Comparison of ENCODE assay signal across 22 mouse cellular contexts in genomic region chr6:109387212-109387611, GRCm38 (mm10).
DNase-seq lines count a peak whose midpoint lies in the region; ATAC-seq lines count a peak whose summit lies in the region.
"Had no signal": no experiment of that assay in that cellular context is flagged by ENCODE, and none has a peak within 500 bp of the region (broad histone marks: within the 10 kb centered on the region; RNA-seq: fewer than 3 reads in every experiment).

No protein-coding gene starts in this region.

- peak; percentile 55; the same call in 1 of the 2 replicates for ATAC-seq in embryonic facial prominence, embryonic 14.5 days (ENCODE audit: low read depth)
- no peak for ATAC-seq in midbrain, embryonic 14.5 days (ENCODE audit: low FRiP score, low TSS enrichment)
- ATAC-seq in midbrain, embryonic 13.5 days, result no peak
- ATAC-seq in forebrain, embryonic 15.5 days (replicated peaks), result peak; percentile 72
- ATAC-seq: activated CD4-positive, CD25-positive, alpha-beta regulatory T cell, adult 4 months; intestine, embryonic 15.5 days; Patski had no signal

- H3K36me3 ChIP-seq in embryonic facial prominence, embryonic 14.5 days (ENCODE audit: control insufficient read depth, insufficient read depth, low read length), result no peaks in the 10 kb centered on the region
- no peaks in the 10 kb centered on the region for H3K36me3 ChIP-seq in embryonic facial prominence, embryonic 10.5 days (replicated peaks)
- H3K36me3 ChIP-seq in midbrain, embryonic 14.5 days (ENCODE audit: control insufficient read depth, insufficient read depth, low read length), result no peaks in the 10 kb centered on the region
- no peaks in the 10 kb centered on the region for H3K36me3 ChIP-seq in midbrain, embryonic 13.5 days
- H3K36me3 ChIP-seq in forebrain, embryonic 15.5 days, result no peaks in the 10 kb centered on the region
- H3K36me3 ChIP-seq: embryonic facial prominence, embryonic 15.5 days; heart, embryonic 13.5 days; hindbrain, embryonic 12.5 days; intestine, embryonic 15.5 days had no signal

- H3K27me3 ChIP-seq in embryonic facial prominence, embryonic 14.5 days (replicated peaks; ENCODE audit: control insufficient read depth, insufficient read depth, low read length), result no peaks in the 10 kb centered on the region
- no peaks in the 10 kb centered on the region for H3K27me3 ChIP-seq in embryonic facial prominence, embryonic 10.5 days (replicated peaks; ENCODE audit: low read depth, poor library complexity, severe bottlenecking)
- H3K27me3 ChIP-seq in midbrain, embryonic 14.5 days (ENCODE audit: control insufficient read depth, insufficient read depth, low read length), result no peaks in the 10 kb centered on the region
- no peaks in the 10 kb centered on the region for H3K27me3 ChIP-seq in midbrain, embryonic 13.5 days
- H3K27me3 ChIP-seq in forebrain, embryonic 15.5 days, result no peaks in the 10 kb centered on the region
- H3K27me3 ChIP-seq: embryonic facial prominence, embryonic 15.5 days; heart, embryonic 13.5 days; hindbrain, embryonic 12.5 days; intestine, embryonic 15.5 days; Patski had no signal

- DNase-seq in embryonic facial prominence, embryonic 14.5 days (ENCODE audit: low spot score), result peak; percentile 49
- no peak for DNase-seq in embryonic facial prominence, embryonic 10.5 days (ENCODE audit: low spot score)
- peak; percentile 10 for DNase-seq in midbrain, embryonic 14.5 days
- peak; percentile 8 for DNase-seq in brain, adult 2 months (ENCODE audit: low read depth, low spot score)
- DNase-seq in layer of hippocampus, postnatal 10 days (ENCODE audit: low spot score in 2 of 2), result no peak
- no peak for DNase-seq in right cerebral cortex, postnatal 25 days
- DNase-seq: adrenal gland, postnatal 14 days; cerebellum, adult 11 months; cerebellum, adult 8-10 months; cerebellum, postnatal 36 days; gastrocnemius, postnatal 36 days; heart, adult 11 months; heart, postnatal 4 days; kidney, adult 18-20 months had no signal

- H3K4me2 ChIP-seq in embryonic facial prominence, embryonic 14.5 days (ENCODE audit: low read depth, low read length), result no peak overlapping the region
- no peak overlapping the region for H3K4me2 ChIP-seq in midbrain, embryonic 14.5 days (ENCODE audit: low read length)
- no peak overlapping the region for H3K4me2 ChIP-seq in midbrain, embryonic 13.5 days (replicated peaks)
- H3K4me2 ChIP-seq in forebrain, embryonic 15.5 days (replicated peaks), result no peak overlapping the region
- H3K4me2 ChIP-seq: embryonic facial prominence, embryonic 15.5 days; heart, embryonic 13.5 days; hindbrain, embryonic 12.5 days; intestine, embryonic 15.5 days had no signal

- no peak overlapping the region for H3K27ac ChIP-seq in embryonic facial prominence, embryonic 14.5 days (replicated peaks; ENCODE audit: low read depth, low read length)
- H3K27ac ChIP-seq in embryonic facial prominence, embryonic 10.5 days (replicated peaks), result no peak overlapping the region
- no peak overlapping the region for H3K27ac ChIP-seq in midbrain, embryonic 14.5 days (replicated peaks; ENCODE audit: low read depth, low read length)
- H3K27ac ChIP-seq in midbrain, embryonic 13.5 days, result no peak overlapping the region
- H3K27ac ChIP-seq in forebrain, embryonic 15.5 days (replicated peaks), result no peak overlapping the region
- H3K27ac ChIP-seq: embryonic facial prominence, embryonic 15.5 days; heart, embryonic 13.5 days; hindbrain, embryonic 12.5 days; intestine, embryonic 15.5 days had no signal

- WGBS in embryonic facial prominence, embryonic 14.5 days, result 31% methylated on average over 3 of the region's 3 CpGs
- 57% methylated on average over 3 of the region's 3 CpGs for WGBS in embryonic facial prominence, embryonic 10.5 days
- 72% methylated on average over 3 of the region's 3 CpGs for WGBS in midbrain, embryonic 14.5 days
- WGBS in midbrain, embryonic 13.5 days, result 67% methylated on average over 3 of the region's 3 CpGs
- WGBS in forebrain, embryonic 15.5 days, result 13% methylated on average over 3 of the region's 3 CpGs

- no peak overlapping the region for H3K4me3 ChIP-seq in embryonic facial prominence, embryonic 14.5 days (ENCODE audit: low read depth, low read length)
- no peak overlapping the region for H3K4me3 ChIP-seq in embryonic facial prominence, embryonic 10.5 days
- no peak overlapping the region for H3K4me3 ChIP-seq in midbrain, embryonic 14.5 days (replicated peaks; ENCODE audit: low read depth, low read length)
- no peak overlapping the region for H3K4me3 ChIP-seq in midbrain, embryonic 13.5 days (replicated peaks)
- no peak overlapping the region for H3K4me3 ChIP-seq in forebrain, embryonic 15.5 days
- H3K4me3 ChIP-seq: embryonic facial prominence, embryonic 15.5 days; heart, embryonic 13.5 days; hindbrain, embryonic 12.5 days; intestine, embryonic 15.5 days had no signal

- H3K9ac ChIP-seq in embryonic facial prominence, embryonic 14.5 days (ENCODE audit: low read depth, low read length), result no peak overlapping the region
- H3K9ac ChIP-seq in midbrain, embryonic 14.5 days (replicated peaks; ENCODE audit: low read length), result no peak overlapping the region
- H3K9ac ChIP-seq in midbrain, embryonic 13.5 days (replicated peaks), result no peak overlapping the region
- H3K9ac ChIP-seq in forebrain, embryonic 15.5 days (replicated peaks), result no peak overlapping the region
- H3K9ac ChIP-seq: embryonic facial prominence, embryonic 15.5 days; heart, embryonic 13.5 days; hindbrain, embryonic 12.5 days; intestine, embryonic 15.5 days had no signal

- H3K9me3 ChIP-seq in embryonic facial prominence, embryonic 14.5 days (ENCODE audit: control insufficient read depth, low read length), result no peaks in the 10 kb centered on the region
- no peaks in the 10 kb centered on the region for H3K9me3 ChIP-seq in embryonic facial prominence, embryonic 10.5 days
- no peaks in the 10 kb centered on the region for H3K9me3 ChIP-seq in midbrain, embryonic 14.5 days (ENCODE audit: control insufficient read depth, low read length)
- no peaks in the 10 kb centered on the region for H3K9me3 ChIP-seq in midbrain, embryonic 13.5 days
- H3K9me3 ChIP-seq in forebrain, embryonic 15.5 days, result no peaks in the 10 kb centered on the region
- H3K9me3 ChIP-seq: embryonic facial prominence, embryonic 15.5 days; heart, embryonic 13.5 days; hindbrain, embryonic 12.5 days; intestine, embryonic 15.5 days had no signal

- no peaks in the 10 kb centered on the region for H3K4me1 ChIP-seq in embryonic facial prominence, embryonic 14.5 days (ENCODE audit: control insufficient read depth, insufficient read depth, low read length)
- no peaks in the 10 kb centered on the region for H3K4me1 ChIP-seq in embryonic facial prominence, embryonic 10.5 days
- no peaks in the 10 kb centered on the region for H3K4me1 ChIP-seq in midbrain, embryonic 14.5 days (ENCODE audit: control insufficient read depth, insufficient read depth, low read length)
- no peaks in the 10 kb centered on the region for H3K4me1 ChIP-seq in midbrain, embryonic 13.5 days (replicated peaks)
- peaks cover 7% of the 10 kb centered on the region; the same call in 1 of the 2 replicates for H3K4me1 ChIP-seq in forebrain, embryonic 15.5 days
- H3K4me1 ChIP-seq: embryonic facial prominence, embryonic 15.5 days; heart, embryonic 13.5 days; hindbrain, embryonic 12.5 days; intestine, embryonic 15.5 days had no signal

Comparison
In these comparisons a context has a peak if more than half of its experiments do, and no peak if none do; other contexts are left out.
1. DNase-seq: peak in embryonic facial prominence, embryonic 14.5 days (single experiment), midbrain, embryonic 14.5 days (single experiment) and brain, adult 2 months (single experiment); none in embryonic facial prominence, embryonic 10.5 days (single experiment), layer of hippocampus, postnatal 10 days (0 of 2) and right cerebral cortex, postnatal 25 days (single experiment).
2. ATAC-seq: peak in embryonic facial prominence, embryonic 14.5 days (single experiment) and forebrain, embryonic 15.5 days (single experiment); none in midbrain, embryonic 14.5 days (single experiment) and midbrain, embryonic 13.5 days (single experiment).